Mouse (Mus musculus): ENCODE data around the gene Lmf1.
A peak's percentile ranks its signal among the peaks of the same experiment; 100 is the strongest.

The Lmf1 gene

GRCm38 (mm10) chr17:25604234-25604633 is 25.3 kb downstream of the Lmf1 start:
- no peak for DNase-seq (ENCODE audit: low spot score)

DNA sequence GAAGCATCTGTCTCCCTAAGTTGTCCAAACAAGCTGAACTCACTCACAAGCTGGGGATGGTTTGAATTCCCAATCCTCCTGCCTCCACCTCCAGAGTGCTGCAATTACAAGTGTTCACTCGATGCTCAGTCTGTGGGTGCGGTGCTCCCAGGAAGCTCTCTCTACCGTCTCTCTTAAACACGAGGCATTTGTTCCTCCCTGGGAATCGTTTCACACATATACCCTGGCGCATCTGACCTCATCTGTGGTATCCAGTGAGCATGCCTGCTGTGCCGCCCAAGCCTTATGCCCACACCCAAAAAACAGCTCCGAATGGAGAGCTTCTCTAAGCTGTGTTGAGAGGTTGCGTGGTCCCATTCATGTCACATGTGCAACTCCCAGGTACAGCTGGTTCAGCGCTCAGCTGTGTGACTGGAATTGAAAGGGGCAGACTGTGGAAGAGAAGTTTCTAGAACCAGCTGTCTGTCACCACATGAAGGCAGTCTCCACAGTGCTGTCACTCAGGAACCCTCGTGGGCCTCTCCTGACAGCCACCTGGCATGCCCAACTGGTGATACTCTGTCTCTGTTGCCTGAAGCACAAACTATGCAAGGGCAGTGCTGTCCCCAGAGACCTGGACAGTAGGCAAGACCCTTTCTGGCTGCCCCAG is 29.4 kb downstream of the Lmf1 start:
- no peak for DNase-seq (ENCODE audit: low spot score)

DNA sequence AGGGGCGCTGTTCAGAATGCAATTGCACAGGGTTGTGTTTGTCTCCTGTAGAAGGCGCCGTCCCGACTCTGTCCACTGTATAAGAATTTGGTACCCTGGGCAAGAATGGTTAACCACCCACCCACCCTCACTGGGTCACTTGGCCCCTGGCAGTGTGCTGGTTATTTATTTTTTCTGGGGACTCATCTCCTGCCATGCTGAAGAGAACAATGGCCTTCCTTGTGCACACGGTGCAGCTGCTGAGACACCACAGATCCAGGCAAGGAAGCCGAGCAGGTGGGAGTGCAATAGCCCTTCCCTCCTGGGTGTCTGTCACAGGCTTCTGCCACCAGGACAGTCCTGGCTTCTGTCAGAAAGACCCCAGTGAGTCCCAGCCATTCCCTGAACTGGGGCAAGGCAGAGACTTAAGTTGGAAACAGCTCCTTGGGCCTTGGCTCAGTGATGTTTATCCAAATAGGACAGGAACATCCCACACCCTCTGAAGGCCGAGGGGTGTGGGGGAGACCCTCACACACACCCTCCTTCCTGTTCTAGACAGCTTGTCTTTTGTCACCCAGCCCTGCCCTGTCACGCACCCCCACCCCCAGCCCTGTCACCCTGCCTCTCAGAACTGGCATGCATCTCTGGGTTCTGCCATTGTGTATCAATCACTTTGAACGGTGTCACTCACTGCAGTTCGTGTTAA is 30.1 kb downstream of the Lmf1 start:
- DNase-seq (ENCODE audit: low spot score) = no peak

- no peak for DNase-seq (ENCODE audit: low spot score)
Observed at GRCm38 (mm10) chr17:25609506-25609828, 30.6 kb downstream of the Lmf1 start.

DNA sequence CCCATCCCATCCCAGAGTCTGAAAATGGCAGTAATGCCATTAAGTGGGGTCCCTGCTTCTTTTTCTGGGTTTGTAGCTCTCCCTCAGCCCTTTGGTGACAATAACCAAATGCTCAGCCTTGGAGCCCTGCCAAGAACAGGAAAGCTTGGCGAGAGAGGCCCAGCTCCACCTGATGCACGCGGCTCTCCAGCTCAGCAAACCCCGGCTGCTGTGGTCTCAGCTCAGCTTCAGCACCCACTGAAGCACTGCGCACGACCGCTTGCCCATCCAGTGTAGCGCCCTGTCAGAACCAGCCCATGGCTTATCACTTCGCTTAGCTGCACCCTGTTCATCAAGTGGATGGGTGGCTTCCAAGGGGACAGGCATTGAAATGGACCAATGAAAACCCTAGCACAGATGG is 31.3 kb downstream of the Lmf1 start:
- no peak for DNase-seq (ENCODE audit: low spot score)

- no peak for DNase-seq (ENCODE audit: low spot score)
Observed at GRCm38 (mm10) chr17:25612537-25612936, 33.7 kb downstream of the Lmf1 start.

- DNase-seq (ENCODE audit: low spot score) = no peak
Observed at GRCm38 (mm10) chr17:25613323-25613722, 34.4 kb downstream of the Lmf1 start.

- DNase-seq (ENCODE audit: low spot score) = no peak
Observed at GRCm38 (mm10) chr17:25614723-25615510, 36.0 kb downstream of the Lmf1 start.

- no peak for DNase-seq (ENCODE audit: low spot score)
Observed at GRCm38 (mm10) chr17:25618508-25619056, 39.7 kb downstream of the Lmf1 start.

- DNase-seq (ENCODE audit: low spot score) = no peak
Observed at GRCm38 (mm10) chr17:25623441-25623840, 44.6 kb downstream of the Lmf1 start.

DNA sequence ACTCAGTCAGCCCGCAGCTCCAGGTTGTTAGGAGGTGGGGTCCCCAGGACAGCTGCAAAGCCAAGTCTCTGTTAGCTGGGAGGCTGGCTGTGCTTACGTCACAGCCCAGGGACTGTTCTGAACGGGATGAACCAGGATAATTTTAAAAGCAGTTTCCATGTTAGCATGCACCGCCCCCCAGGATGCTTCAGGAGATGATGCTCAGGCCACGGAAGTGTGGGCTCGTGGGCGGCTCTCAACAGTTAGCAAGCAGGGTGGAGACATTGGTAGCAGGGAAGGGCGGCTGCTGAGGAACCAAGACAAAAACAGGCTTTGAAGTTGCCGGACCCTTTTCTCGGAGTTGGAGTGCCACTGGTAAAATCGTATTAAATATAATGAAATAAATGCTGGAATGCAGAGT is 45.0 kb downstream of the Lmf1 start:
- DNase-seq (ENCODE audit: low spot score) = no peak

GRCm38 (mm10) chr17:25624446-25625119 is 45.7 kb downstream of the Lmf1 start:
- no peak for DNase-seq (ENCODE audit: low spot score)

GRCm38 (mm10) chr17:25625282-25625681 is 46.4 kb downstream of the Lmf1 start:
- no peak for DNase-seq (ENCODE audit: low spot score)

DNA sequence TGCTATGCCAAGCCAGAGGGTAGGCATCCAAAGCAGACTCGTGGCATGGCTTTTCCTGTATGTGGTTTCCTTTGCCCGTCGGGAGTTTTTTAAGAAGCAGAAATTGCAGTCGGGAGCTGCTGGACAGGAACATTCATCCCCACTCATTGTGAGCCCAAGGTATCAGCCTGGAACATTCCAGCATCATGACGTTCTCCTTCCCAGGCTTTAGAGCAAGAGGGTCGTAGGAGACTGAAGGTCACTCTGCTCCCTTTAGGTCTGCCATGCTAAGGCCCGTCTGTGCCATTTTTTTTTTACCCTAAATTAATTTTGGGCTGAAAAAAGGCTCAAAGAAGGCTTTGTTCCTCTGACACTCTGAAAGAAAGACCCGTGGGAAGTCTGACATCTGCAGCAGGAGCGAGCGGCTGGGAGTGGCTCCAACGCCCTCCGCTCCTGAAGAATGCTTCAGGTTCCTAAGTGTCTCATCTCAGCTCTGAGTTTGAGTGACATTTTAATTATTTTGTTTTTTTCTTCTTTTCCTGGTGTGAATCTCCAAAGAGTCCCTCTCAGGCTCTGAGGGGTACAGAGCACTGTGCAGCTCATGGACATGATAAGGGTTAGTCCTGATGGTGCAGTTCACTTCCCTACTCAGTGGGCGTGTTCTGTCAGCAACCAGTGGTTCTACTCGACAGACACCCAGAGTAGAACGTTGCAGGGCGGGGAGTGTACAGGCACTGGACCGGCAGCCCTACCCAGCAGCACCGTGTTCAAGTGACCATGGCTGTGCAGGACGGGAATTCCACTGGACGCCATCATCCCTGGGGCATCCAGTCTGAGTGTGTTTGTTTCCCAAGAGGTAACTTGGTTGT is 47.5 kb downstream of the Lmf1 start:
- DNase-seq (ENCODE audit: low spot score) = no peak

DNA sequence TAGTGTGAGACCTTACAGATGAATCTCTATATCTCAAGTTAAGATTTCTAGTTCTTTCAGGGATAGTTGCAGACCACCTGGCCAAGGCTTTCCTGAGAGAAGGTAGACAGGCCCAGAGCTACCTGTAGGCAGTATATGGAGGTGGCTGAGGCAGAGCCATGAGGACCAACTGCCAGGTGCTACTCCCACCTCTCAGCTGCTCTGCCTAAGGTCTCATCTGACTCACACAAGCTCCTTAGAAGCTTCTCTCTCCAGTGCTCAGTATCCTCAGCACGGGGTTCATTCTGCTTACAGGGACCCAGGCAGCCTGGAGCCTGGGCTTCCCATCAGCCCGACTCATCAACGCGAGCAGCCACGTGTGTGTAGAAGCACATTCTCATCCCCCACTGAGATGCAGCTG is 51.4 kb downstream of the Lmf1 start:
- DNase-seq (ENCODE audit: low spot score) = no peak

DNA sequence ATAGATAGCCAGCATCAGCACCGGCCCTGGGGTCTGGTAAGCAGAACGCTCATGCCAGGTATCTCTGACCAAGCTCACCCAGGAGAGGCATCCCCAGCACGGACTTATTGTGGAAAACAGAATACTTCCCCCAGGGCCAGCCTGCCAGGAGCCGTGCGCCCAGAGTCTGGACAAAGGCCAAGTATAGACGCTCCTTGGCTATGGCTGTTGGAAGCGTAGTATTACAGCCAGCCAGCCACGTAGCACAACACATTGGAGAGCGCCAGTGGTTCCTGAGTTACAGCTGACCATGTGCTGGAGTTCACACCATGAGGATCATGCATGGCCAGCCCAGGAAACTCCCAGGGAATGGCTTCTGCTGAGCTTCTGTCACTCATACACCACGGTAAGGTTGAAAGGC is 55.2 kb downstream of the Lmf1 start:
- no peak for DNase-seq (ENCODE audit: low spot score)

DNA sequence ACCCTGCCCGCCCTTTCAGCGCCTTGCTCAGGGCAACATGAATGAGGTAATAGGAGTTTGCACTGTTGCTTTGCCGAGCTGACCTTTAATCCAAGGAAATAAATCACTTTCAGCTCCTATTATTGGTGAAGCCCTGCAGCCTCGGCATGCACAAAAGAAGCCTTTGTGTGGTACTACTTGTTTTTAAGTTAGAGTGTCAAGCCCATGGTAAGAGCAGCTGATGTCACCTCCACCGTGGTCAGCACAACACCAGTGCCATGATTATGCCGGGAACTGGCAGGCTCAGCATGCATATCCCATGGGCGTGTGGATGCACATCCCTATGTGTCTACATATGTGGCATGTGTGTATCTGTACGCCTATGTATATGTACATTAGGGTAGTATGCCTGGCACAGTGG is 56.5 kb downstream of the Lmf1 start:
- DNase-seq (ENCODE audit: low spot score) = no peak

DNA sequence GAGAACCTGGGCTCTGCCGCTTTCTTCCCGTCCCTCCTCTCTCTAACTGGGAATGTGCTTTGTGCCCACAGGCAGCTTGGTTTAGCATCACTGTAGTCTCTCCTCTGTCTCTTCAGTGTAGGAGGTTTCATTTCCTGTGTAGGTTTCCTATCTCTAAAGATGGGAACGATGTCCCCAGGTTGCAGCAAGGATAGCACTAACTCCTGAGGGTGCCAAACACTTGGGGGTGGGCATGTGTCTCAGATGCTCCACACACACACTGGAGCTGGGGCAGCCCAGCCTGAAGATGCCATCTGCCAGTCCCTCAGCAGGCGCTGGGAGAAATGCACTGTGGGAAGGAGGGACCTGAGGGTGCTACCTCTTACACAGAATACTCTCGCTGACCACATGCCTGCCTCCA is 56.9 kb downstream of the Lmf1 start:
- no peak for DNase-seq (ENCODE audit: low spot score)

GRCm38 (mm10) chr17:25637986-25638385 is 59.1 kb downstream of the Lmf1 start:
- no peak for DNase-seq (ENCODE audit: low spot score)

DNA sequence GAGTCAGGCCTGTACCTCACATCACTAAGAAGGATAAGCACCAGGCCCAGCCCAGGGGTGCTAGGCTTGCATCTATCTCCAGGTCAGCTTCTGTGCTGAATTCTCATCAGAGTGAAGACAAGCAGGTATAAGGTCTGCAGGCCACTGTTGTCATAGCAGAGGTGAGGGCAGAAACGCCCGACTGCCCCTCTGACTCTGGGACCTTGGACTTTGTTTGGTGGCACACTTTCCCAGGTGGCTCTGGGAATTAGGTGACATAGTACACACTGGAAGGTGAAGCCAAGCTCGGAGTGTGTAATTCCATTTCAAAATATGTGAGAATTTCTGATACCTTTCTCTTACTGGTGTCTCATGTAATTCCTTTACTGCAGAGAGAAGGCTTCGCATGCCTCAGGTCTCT is 59.6 kb downstream of the Lmf1 start:
- DNase-seq (ENCODE audit: low spot score) = no peak

DNA sequence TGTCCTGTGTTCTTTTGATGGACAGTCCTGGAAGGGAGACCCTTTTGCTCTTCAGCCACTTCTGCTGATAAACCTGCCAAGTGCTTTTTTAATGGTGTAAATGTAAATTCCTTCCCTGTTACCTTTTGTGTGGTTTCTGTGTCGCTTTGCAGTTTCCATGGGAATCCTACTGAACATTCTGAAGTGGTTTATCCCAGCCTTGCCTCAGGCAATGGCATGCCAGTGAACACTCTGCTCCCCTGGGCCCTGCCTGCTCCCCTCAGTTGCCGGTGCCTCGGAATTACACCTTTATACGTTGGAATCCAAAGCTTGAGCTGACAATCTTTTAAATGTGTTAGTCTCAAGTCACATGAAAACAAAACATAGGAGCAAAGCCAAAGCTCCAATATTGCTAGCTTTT is 62.1 kb downstream of the Lmf1 start:
- no peak for DNase-seq (ENCODE audit: low spot score)

DNA sequence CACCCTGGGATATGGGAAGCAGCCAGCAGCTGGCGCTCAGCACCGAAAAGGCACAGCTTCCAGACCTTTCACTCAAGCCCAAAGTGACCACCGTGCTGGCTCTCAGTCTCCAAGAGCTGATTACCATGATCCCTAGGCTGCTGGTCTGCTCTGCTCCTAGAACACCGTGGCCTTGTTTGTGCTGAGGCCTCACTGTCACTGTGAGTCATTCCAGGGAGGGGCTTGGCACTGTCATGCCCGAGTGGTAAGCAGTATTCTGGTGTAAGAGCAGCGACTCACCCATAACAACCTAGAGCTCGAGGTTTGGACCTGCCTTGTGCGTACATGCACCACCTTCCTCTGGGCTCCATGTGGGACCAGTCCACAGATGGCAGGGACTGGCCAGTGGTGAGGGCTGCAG is 63.1 kb downstream of the Lmf1 start:
- DNase-seq (ENCODE audit: low spot score) = peak; percentile 67
